Mouse (Mus musculus): Measurements from ENCODE around the gene Gm13696.
"Not testable (repeated sequence)": the region's sequence is repeated elsewhere in the genome, so short reads cannot be mapped to it uniquely, and the experiment has no call there.

Gm13696 gene

DNA sequence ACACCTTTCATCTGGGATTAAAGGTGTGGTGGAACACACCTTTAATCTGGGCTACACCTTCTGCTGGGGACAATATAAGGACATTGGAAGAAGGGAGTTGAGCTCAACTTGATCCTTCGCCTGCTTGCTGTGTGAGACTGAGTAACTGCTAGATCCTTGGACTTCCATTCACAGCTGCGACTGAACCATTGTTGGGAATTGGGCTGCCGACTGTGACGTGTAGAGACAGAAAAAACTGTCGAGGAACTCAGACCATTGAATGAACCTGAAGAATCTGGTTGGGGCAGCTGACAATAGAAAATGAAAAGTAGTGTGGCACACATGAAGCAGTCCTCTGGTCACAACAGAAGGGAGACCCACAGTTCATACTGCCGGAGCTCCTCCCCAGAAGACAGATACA, at the start of gene Gm13696:
Gene Gm13696, plus strand, starts transcription at position 301 of the 400 bp plus-strand sequence.
- in situ Hi-C loops (cut with MboI): not testable (repeated sequence)

DNA sequence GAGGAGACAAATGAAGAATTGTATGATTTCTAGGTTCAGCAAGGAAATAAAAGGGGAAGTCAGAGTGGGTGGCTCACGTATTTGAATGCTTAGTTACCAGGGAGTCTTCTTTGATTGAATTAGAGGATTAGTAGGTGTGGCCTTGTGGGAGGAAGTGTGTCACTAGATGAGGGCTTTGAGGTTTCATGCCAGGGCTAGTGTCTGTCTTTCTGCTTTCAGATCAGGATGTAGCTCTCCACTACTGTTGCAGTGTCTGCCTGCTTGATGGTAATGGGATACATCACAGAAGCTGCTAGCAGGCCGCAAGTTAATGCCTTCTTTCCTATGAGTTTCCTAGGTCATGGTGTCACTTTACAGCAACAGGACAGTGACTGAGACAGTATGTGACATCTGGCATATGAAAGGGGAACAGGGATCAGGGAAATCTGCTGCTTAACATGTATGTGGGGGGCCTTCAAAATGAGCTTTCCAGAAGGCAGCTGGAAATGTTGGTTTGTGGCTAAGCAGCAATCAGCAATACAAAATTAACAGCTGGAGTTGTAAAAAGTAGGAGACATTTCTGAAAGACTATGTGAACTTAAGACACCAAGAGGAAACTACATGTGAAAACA, 43.3 kb upstream of the Gm13696 start:
- in situ Hi-C loops (cut with MboI): no loop called here

DNA sequence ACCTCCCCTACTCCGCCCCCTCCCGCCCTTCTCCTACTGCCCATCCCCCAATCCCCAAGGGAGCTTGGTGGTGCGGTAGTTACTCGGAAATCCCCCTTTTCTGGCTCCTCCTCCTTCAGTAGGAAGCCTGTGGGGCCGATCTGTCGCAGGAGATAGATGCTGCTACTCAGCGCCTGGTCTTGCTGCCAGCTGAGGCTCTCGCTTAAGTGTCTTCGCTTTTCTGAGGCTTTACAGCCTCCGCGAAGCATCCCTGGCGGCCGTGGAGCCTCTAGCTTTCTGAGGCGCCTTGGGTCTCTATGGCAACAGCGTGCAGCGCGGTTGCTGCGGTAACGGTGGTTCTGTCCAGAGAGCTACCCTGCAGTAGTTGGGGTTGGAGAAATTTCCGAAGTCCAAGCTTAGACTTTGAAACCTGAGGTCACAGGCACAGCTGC, 32.0 kb upstream of the Gm13696 start, which contains the start of gene Zswim2:
Gene Zswim2, minus strand, starts transcription at position 298 of the 431 bp plus-strand sequence.
- in situ Hi-C loops (cut with MboI): no loop called here

DNA sequence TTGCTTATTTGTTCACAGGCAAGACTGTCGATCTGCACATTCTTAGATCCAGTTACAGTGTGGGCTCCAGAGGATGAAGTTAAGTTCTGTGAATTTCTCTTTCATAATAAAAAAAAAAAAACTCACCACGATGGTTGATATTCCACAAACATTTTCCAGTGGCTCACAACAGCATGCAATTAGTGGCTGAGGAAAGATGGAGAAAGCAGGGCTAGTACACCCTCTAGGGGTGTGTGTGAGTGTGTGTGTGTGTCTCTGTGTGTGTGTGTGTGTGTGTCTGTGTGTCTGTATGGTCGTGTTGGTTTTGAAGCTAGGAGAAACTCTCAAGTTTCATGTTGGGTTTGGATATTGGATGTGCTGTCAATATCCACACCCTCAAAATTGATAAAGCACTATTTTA, 31.5 kb upstream of the Gm13696 start:
- in situ Hi-C loops (cut with MboI): no loop called here

DNA sequence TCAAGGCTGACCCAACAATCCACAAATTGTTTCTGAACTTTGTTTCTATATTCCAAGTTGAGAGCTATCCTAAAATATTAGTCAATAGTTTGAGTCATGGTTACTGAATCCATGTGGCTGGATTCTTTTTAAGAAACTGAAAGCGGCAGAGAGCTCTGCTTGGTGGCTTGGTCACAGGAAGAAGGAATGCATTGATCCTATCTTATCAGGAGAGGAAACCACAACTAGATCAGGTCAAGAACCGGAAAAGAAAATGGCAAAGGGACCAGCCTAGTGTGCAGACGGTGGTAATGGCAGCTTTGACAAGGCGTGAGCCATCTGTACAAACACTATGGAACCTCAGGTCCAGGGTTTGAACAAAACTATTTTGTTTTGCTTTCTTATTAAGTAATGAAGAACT, 31.1 kb upstream of the Gm13696 start:
- in situ Hi-C loops (cut with MboI): no loop called here

DNA sequence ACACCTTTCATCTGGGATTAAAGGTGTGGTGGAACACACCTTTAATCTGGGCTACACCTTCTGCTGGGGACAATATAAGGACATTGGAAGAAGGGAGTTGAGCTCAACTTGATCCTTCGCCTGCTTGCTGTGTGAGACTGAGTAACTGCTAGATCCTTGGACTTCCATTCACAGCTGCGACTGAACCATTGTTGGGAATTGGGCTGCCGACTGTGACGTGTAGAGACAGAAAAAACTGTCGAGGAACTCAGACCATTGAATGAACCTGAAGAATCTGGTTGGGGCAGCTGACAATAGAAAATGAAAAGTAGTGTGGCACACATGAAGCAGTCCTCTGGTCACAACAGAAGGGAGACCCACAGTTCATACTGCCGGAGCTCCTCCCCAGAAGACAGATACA, 17.5 kb upstream of the Gm13696 start, which contains the start of gene Gm13698:
Gene Gm13698, plus strand, starts transcription at position 301 of the 400 bp plus-strand sequence.
- in situ Hi-C loops (cut with MboI): not testable (repeated sequence)

DNA sequence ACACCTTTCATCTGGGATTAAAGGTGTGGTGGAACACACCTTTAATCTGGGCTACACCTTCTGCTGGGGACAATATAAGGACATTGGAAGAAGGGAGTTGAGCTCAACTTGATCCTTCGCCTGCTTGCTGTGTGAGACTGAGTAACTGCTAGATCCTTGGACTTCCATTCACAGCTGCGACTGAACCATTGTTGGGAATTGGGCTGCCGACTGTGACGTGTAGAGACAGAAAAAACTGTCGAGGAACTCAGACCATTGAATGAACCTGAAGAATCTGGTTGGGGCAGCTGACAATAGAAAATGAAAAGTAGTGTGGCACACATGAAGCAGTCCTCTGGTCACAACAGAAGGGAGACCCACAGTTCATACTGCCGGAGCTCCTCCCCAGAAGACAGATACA, 11.7 kb upstream of the Gm13696 start, which contains the start of gene Gm13693:
Gene Gm13693, plus strand, starts transcription at position 301 of the 400 bp plus-strand sequence.
- in situ Hi-C loops (cut with MboI): not testable (repeated sequence)

DNA sequence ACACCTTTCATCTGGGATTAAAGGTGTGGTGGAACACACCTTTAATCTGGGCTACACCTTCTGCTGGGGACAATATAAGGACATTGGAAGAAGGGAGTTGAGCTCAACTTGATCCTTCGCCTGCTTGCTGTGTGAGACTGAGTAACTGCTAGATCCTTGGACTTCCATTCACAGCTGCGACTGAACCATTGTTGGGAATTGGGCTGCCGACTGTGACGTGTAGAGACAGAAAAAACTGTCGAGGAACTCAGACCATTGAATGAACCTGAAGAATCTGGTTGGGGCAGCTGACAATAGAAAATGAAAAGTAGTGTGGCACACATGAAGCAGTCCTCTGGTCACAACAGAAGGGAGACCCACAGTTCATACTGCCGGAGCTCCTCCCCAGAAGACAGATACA, 5.9 kb upstream of the Gm13696 start, which contains the start of gene Gm13695:
Gene Gm13695, plus strand, starts transcription at position 301 of the 400 bp plus-strand sequence.
- in situ Hi-C loops (cut with MboI): not testable (repeated sequence)

DNA sequence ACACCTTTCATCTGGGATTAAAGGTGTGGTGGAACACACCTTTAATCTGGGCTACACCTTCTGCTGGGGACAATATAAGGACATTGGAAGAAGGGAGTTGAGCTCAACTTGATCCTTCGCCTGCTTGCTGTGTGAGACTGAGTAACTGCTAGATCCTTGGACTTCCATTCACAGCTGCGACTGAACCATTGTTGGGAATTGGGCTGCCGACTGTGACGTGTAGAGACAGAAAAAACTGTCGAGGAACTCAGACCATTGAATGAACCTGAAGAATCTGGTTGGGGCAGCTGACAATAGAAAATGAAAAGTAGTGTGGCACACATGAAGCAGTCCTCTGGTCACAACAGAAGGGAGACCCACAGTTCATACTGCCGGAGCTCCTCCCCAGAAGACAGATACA, 5.7 kb downstream of the Gm13696 start, which contains the start of gene Gm13694:
Gene Gm13694, plus strand, starts transcription at position 301 of the 400 bp plus-strand sequence.
- in situ Hi-C loops (cut with MboI): not testable (repeated sequence)

DNA sequence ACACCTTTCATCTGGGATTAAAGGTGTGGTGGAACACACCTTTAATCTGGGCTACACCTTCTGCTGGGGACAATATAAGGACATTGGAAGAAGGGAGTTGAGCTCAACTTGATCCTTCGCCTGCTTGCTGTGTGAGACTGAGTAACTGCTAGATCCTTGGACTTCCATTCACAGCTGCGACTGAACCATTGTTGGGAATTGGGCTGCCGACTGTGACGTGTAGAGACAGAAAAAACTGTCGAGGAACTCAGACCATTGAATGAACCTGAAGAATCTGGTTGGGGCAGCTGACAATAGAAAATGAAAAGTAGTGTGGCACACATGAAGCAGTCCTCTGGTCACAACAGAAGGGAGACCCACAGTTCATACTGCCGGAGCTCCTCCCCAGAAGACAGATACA, 11.5 kb downstream of the Gm13696 start, which contains the start of gene Gm13697:
Gene Gm13697, plus strand, starts transcription at position 301 of the 400 bp plus-strand sequence.
- in situ Hi-C loops (cut with MboI): not testable (repeated sequence)

DNA sequence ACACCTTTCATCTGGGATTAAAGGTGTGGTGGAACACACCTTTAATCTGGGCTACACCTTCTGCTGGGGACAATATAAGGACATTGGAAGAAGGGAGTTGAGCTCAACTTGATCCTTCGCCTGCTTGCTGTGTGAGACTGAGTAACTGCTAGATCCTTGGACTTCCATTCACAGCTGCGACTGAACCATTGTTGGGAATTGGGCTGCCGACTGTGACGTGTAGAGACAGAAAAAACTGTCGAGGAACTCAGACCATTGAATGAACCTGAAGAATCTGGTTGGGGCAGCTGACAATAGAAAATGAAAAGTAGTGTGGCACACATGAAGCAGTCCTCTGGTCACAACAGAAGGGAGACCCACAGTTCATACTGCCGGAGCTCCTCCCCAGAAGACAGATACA, 17.3 kb downstream of the Gm13696 start, which contains the start of gene Gm13691:
Gene Gm13691, plus strand, starts transcription at position 301 of the 400 bp plus-strand sequence.
- in situ Hi-C loops (cut with MboI): not testable (repeated sequence)

DNA sequence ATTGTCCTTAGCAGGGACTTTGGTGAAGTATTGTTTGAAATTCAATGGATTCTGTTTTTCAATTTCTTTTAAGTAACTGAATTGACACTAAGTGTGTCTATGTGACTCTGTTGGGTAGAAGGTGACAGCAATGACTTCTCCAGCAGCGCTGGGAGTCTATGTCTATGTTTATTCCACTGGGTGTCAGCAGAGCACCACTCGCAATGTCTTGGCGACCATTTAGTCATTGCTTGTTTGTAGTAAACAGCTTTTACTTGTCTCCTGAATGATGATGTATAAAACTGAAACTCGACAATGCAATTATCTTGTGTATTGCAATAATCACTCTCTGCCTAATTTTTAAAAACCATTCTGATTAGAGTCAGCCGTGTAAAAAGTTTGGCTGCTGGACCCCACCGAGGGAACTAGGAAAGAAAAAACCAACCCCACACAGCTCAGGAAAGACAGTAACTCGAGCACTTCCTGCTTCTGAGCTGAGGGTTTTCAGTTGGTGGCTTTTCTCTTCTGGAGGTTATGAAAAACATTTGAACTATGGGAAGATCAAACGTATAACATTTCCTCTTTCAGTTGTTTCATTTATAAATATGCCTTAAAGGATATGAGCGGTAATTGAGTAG, 20.8 kb downstream of the Gm13696 start:
- in situ Hi-C loops (cut with MboI): not testable (repeated sequence)

DNA sequence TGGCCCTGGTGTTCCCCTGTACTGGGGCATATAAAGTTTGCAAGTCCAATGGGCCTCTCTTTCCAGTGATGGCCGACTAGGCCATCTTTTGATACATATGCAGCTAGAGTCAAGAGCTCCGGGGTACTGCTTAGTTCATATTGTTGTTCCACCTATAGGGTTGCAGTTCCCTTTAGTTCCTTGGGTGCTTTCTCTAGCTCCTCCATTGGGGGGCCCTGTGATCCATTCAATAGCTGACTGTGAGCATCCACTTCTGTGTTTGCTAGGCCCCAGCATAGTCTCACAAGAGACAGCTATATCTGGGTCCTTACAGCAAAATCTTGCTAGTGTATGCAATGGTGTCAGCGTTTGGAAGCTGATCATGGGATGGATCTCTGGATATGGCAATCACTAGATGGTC, 21.6 kb downstream of the Gm13696 start:
- in situ Hi-C loops (cut with MboI): not testable (repeated sequence)

DNA sequence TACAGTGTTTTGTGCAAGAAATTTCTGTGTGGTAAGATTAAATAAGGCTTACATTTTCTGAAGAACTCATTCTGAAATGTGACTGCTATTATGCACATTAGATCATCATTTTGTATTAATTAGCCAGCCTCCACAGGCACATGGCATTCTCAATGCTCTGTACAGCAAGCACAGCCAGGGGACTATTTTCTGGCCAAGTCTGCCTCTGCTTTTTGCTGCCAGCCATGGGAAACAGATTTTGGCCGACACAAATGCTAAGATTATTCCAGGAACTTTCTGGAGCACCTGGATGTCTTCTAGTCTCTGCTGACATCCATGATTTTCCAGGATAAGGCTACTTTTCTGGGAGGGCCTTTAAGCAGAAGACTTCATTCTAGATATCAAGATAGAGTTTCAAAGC, 36.0 kb downstream of the Gm13696 start:
- in situ Hi-C loops (cut with MboI): loop anchor here (25.0 kb wide), 1 partner anchor 428 kb away; the partner anchor contains the start of gene Calcrl

DNA sequence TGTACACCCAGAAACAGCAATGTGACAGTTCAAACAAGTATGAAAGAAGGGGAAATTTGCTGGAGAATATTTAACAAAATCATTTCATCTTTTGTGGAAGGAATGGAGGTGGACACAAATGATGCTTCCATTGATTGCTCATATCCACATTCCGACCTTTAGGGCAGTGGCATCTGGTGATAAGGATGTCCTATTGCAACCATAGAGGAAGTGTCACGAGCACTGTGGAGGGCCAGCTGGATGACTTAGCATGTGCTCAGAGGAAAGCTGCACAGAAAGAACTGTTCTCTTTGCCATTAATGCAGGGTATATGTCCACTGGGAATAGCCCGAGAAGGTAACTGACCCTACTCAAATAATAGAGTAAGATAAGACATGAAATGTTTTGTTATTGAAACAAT, 36.9 kb downstream of the Gm13696 start:
- in situ Hi-C loops (cut with MboI): loop anchor here (25.0 kb wide), 1 partner anchor 427 kb away; the partner anchor contains the start of gene Calcrl

DNA sequence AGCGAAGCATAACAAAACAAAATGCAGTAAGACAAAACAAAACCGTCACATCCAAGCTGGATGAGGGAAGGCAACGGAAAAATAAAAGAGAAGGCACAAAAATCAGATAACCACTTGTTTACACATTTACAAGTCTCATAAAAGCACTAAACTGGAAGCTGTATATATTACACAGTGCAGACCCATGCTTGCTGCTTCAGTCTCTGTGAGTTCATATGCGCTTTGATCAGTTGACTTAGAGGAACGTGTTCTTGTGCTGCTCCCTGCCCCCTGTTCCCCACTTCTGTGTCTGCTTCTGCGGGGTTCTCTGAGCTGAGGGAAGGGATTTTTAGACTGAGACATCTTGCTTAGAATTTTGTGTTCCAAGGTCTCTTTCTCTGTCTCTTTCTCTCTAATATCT, 41.6 kb downstream of the Gm13696 start:
- in situ Hi-C loops (cut with MboI): loop anchor here (25.0 kb wide), 1 partner anchor 423 kb away; the partner anchor contains the start of gene Calcrl

DNA sequence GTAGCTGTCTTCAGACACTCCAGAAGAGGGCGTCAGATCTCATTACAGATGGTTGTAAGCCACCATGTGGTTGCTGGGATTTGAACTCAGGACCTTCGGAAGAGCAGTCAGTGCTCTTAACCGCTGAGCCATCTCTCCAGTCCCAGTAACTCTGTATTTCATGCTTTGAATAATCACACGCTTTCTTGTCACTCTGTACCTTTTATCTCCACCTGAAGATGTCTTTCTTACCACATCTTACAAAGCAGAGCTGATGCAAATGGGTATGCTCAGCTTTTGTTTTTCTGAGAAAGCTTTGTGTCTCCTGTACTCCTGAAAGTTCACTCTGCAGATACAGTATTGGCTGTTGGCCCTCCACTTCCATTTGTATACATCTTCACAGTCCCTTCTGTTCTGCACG, 43.4 kb downstream of the Gm13696 start:
- in situ Hi-C loops (cut with MboI): loop anchor here (25.0 kb wide), 1 partner anchor 421 kb away; the partner anchor contains the start of gene Calcrl

DNA sequence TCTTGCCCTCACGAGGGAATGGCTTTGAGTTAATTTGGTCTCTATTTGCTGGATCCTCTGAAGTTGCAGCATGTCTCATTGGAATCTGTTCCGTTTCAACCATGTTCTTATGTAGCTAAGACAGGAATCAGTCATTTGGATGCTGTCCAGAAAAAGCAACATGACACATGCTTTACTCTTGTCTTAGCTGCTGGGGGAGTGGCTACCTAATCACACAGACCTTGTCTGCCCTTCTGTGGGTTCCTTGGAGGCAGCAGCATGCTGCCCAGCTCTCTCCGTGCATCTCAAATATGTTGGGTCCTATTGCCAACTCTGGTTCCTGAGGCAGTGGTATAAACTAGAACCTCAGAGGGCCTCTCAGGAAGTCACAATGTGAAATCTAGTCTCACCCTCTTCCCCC, 45.4 kb downstream of the Gm13696 start:
- in situ Hi-C loops (cut with MboI): loop anchor here (25.0 kb wide), 1 partner anchor 419 kb away; the partner anchor contains the start of gene Calcrl

DNA sequence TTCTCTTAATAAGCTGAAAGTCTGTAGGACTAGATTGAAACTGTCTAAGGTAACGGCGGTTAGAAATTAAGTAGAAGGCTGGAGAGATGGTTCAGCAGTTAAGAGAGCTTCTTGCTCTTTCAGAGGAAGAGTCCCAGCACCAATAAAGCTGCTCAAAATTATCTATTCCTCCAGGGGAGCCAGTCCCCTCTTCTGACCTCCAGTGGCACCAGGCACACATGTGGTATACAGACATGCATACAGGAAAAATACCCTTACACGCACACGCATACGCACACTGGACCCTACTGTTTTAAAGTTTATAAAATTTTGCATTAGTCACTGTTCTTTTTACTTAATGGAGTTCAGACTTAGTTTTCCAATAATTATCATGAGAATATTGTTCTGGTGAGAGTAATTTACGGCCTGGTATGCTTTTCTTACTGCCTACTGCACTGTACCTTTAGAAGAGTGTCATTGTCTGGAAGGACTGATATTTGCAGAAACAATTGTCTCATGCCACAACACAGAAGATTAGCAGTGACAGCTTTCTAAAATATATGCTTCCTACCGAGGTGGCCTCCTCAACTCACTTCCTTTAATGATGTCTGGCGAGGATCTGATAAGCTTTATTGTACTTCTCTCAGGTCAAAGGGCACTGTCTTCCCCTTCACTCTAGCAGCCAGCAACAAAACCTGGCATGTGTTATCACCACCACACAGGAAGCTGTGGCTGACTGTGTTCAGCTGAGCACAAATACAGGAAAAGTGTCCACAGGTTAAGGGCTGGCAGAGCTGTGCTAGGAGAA, 46.8 kb downstream of the Gm13696 start:
- in situ Hi-C loops (cut with MboI): loop anchor here (25.0 kb wide), 1 partner anchor 418 kb away; the partner anchor contains the start of gene Calcrl

DNA sequence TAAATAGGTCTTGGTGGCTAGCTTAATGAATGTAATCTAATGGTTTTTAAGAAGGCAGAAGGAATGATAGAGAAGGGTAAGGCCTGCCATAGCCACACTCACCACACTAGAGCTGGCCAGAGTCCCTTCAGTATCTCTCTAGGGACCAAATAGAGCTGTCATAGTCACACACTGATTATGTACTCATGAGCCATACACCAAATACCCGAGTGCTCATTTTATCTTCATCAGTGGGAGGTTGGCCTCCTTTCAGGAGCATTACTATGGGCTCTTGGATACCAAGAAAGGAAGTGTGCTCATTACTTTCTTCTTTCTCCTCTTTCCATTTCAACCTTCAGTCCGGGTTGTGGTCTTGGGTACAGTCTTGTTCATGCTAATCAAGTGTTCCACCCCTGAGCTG, 49.0 kb downstream of the Gm13696 start:
- in situ Hi-C loops (cut with MboI): loop anchor here (25.0 kb wide), 1 partner anchor 415 kb away; the partner anchor contains the start of gene Calcrl

DNA sequence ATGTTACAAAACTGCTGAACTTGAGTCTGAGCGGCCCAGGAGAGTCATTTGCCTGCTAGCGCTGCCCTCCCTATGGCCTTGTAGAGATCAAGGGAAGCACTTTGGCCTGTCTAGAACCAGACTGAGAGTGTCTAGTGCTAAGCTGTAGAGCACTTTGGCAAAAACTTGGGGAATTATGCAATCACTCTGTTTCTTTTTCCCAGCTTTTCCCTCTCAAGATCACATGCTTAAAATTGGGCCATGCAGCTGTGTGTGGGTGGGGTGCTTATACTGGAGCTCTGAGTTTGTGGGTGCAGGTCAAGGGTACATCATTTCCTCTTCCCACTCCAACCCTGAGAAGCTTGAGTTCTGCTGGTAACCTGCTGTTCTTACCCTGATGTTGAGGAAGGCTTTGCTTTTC, 50.0 kb downstream of the Gm13696 start:
- in situ Hi-C loops (cut with MboI): loop anchor here (25.0 kb wide), 1 partner anchor 414 kb away; the partner anchor contains the start of gene Calcrl

Measured in mature B cell (primary cell).